Mouse (Mus musculus) MEL-GATA-1-ER (cell line): Measurements from ENCODE around the gene Olfr1290.

Experiments
- DNase-seq: peaks from one replicate; pipeline ENCODE4 v3.0.0-alpha.2; 2012; ENCODE audit warnings: low read depth; ENCODE audit errors: extremely low read depth

The Olfr1290 gene

DNA sequence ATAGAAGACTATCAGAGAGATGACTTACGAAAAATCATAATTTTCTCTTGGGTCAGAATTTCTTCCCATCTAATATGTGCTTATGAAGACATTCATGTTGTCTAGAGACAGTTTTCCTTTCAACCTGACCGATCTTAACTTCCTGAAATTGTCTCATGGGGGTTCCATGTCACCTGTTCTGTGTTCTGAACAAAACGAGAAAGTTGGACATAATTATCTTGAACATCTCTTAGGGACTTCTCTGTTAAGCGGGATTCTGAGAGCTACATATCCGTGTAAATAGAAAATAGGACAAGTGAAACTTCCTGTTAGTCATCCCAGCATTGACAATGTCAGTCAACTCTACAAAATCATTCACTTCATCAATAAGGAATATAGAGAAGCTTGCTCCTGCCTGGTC is at the start of gene Olfr1290:
Olfr1290 (minus strand) TSS at position 101 of the 400 bp plus-strand sequence.
- DNase-seq: no peak

DNA sequence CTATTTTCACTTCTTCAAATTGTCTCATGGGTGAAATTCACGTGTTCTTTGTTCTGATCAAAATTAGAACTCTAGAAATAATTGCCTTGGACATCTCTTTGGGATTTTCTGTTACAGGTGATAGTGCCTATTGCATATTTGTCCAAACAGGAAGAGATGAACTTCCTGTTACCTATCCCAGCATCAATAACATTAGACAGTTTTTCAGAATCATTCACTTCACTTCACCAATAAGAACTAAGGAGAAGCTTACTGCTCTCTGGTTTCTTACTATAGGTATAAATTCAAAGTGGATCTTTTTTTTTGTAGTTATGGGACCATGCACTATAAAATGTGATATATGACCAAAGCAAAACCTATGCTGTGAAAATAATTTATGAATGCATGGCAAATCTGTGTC is 46.6 kb upstream of the Olfr1290 start, which contains the start of gene Olfr1294:
Olfr1294 (minus strand) TSS at position 101 of the 400 bp plus-strand sequence.
- DNase-seq: no peak

DNA sequence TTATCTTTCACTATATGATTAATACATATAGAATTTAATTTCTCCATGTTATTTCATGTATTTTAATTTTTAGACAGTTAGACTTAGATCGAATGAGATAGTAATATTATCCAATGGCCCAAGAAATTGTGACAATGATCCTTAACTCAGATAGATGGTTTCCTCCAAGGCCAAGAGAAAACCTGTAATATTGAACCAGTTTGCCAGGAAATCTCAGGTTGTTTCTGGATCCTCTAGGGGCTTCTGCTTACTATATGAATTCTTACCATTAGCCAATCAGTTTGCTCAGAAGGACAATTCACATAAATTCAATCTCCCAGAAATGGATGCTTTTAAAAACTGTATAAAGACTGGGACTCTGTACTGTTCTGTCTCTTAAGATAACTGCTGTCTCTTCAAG is 31.3 kb upstream of the Olfr1290 start, which contains the start of gene Olfr1293-ps:
Olfr1293-ps (plus strand) TSS at position 301 of the 400 bp plus-strand sequence.
- no peak for DNase-seq

DNA sequence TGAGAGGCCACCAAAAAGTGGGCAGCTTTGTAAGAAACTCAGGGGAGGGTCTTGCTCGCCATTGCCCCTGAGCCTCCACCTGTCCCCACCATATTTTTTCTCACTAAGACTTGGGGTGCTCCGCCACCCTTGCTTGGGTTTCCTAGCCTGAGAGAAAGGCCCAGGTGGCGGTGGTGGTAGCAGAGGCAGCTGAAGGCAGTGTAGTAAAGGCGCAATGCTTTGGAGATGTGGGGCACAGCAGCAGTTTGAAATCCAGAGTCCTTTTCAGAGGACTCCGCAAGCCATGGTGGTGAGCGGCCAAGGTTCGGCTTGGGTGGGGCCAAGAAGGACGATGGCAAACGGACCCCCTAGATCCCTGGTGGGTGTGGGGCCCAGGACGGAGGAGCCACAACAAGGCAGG is 23.8 kb upstream of the Olfr1290 start:
- DNase-seq: no peak

DNA sequence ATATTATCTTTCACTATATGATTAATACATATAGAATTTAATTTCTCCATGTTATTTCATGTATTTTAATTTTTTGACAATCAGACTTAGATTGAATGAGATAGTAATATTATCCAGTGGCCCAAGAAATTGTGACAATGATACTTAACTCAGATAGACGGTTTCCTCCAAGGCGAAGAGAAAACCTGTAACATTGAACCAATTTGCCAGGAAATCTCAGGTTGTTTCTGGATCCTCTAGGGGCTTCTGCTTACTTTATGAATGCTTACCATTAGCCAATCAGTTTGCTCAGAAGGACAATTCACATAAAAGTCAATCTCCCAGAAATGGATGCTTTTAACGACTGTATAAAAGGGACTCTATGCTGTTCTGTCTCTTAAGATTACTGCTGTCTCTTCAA is 3.3 kb upstream of the Olfr1290 start, which contains the start of gene Olfr1291-ps1:
Olfr1291-ps1 (plus strand) TSS at position 301 of the 400 bp plus-strand sequence.
- DNase-seq: no peak

DNA sequence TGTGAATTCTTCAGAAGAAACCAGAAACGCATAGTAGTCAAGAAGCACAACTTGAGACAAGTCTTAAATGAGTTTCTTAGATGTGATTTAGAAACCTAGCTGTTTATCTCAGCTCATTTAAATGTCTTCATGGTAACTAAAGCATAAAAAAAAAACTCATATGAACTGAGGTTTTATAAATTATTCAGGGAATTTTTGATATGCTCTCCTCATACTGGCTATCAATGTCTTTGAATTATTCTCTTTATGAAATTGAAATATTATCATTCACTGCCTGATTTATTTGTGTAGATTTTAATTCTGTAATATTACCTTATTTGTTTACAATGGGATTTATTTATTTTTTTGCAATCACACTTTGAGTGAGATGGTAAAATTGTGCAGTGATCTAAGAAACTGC is 13.1 kb downstream of the Olfr1290 start, which contains the start of gene Olfr1289:
Olfr1289 (plus strand) TSS at position 301 of the 400 bp plus-strand sequence.
- DNase-seq: no peak

DNA sequence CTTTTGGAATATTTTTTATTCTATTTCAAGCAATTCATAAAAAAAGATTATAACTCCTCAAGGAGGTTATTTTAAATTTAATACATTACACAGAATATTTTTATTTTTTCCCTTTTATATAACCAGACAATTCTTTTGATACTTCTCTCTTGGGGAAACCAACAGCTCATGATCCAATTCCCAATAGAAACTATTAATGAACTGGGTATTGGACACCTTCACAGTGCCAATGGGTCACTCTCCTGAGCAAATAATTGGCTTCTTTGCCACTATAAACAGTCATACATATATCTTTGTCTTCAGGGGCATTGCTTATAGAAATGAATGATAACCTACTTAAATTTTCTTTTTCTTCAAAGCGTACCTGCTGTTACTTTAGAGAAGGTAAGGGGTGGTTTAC is 19.8 kb downstream of the Olfr1290 start, which contains the start of gene Olfr1288:
Olfr1288 (plus strand) TSS at position 301 of the 400 bp plus-strand sequence.
- no peak for DNase-seq

DNA sequence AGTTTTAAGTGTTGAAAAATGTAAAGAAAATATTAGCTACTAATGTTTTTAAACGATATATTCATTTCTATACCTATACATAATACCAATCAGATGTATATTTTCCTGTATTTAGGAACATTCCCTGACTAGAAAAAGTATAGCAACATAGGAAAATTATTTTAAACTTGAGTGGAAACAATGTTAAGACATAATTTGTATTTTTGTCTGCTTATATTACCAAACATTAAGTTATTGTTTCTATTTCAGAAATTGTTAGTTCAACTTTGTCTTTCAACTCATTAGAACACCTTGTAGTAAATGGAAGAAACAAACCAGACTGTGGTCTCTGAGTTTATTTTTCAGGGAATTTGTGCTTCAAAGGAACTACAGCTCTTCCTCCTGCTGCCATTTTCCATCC is 44.8 kb downstream of the Olfr1290 start, which contains the start of gene Olfr1287:
Olfr1287 (plus strand) TSS at position 301 of the 400 bp plus-strand sequence.
- DNase-seq: no peak
